Mouse (Mus musculus): ENCODE measurements around the gene Gabrb1.

The Gabrb1 gene

DNA sequence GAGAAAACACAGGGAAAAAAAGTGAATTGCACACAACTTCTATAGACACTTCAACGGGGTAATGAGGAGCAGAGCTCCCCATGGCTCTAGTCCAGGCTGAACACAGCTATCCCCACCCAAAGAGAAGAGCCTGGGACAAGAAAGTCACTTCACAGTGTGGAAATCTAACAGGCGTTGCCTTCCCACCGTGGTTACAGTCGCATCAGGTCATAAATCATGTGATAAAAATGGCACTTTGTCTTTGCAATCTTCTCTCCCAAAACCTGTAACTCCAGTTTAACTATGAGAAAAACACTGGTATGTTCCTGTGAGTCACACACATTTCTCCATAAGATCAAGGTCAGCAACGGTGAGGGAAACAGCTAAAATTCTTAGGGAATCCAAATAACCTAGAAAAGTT lies 498.7 kb downstream of the Gabrb1 start:
- no peak for DNase-seq (ENCODE audit: extremely low read depth, insufficient read length, low spot score)

GRCm38 (mm10) chr5:72158667-72159066 lies 500.8 kb downstream of the Gabrb1 start:
- DNase-seq (ENCODE audit: extremely low read depth, insufficient read length, low spot score), result no peak

GRCm38 (mm10) chr5:72159537-72159936 lies 501.6 kb downstream of the Gabrb1 start:
- DNase-seq (ENCODE audit: extremely low read depth, insufficient read length, low spot score), result no peak

- DNase-seq (ENCODE audit: extremely low read depth, insufficient read length, low spot score), result no peak
These were observed 503.0 kb downstream of the Gabrb1 start for GRCm38 (mm10) chr5:72160781-72161485.

GRCm38 (mm10) chr5:72162855-72163254 lies 504.9 kb downstream of the Gabrb1 start:
- no peak for DNase-seq (ENCODE audit: extremely low read depth, insufficient read length, low spot score)

DNA sequence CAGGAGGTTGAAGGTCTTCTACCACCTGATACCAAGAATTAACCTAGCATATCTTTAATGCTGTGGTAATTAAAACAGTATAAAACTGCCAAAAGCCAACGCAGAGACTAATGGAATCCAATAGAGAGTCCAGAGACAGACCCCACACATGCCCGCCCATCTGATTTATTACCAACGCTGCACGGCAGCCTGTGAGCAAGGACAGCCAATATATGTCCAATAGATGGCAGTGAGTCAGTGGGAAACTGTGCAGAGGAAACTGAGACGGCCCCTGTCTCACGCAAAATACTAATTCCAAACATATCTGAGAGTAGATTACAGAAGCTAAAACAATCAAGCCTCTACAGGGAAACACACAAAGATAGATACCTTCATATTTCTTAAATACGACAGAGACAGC lies 506.5 kb downstream of the Gabrb1 start:
- DNase-seq (ENCODE audit: extremely low read depth, insufficient read length, low spot score), result no peak

DNA sequence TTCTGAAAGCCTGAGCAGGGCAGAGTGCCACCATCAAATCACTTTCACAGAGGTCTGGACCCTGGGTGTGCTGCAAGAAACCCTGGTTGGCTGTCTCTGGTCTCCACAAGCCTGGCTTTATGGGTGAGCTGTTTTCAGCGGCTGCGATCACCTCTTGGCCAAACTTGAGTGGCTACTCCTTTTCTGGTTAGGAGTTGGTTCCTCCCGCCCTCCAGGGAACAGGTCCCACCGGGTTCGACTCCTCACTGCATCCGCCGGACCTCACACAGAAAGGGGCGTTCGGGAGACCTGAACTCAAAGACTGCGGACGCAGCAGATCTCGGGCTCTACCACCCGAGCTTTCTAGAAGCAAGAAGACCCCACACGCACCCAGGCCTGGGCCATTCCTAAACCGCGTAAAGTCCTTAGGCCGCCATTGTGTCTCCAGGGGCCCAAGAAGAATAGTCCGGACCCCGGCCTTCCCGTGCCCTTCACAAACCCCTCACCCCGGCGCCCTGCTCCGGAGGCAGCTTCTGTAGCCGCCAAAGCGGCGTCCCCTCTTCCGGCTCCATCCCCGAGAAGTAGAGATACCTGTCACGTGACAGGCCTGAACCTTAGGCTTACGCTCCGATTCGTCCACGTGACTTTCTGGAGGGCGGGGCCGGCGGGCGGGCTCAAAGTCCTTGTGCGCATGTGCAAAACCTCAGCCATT lies 509.8 kb downstream of the Gabrb1 start, which contains the start of gene Commd8:
Commd8 (minus strand) TSS at position 596 of the 691 bp plus-strand sequence.
- DNase-seq (ENCODE audit: extremely low read depth, insufficient read length, low spot score), result peak; percentile 93

DNA sequence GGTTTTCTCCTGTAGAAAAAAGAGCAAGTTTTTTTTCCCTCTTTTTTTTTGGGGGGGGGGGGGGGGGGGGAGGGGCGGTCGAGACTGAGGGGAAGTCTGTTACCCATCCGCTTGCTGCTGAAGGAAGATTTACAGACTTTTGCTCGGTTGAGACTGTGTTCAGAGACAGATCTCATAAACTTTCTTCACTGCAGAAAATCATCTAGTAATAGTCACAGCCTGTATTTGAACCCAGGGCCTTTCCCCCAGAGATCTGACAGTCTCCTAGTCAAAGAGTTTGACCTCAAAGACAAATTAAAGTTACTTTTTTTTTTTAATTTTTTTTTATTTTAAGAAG lies 510.3 kb downstream of the Gabrb1 start:
- DNase-seq (ENCODE audit: extremely low read depth, insufficient read length, low spot score), result no peak

- no peak for DNase-seq (ENCODE audit: extremely low read depth, insufficient read length, low spot score)
These were observed 512.2 kb downstream of the Gabrb1 start for GRCm38 (mm10) chr5:72170067-72170466.

DNA sequence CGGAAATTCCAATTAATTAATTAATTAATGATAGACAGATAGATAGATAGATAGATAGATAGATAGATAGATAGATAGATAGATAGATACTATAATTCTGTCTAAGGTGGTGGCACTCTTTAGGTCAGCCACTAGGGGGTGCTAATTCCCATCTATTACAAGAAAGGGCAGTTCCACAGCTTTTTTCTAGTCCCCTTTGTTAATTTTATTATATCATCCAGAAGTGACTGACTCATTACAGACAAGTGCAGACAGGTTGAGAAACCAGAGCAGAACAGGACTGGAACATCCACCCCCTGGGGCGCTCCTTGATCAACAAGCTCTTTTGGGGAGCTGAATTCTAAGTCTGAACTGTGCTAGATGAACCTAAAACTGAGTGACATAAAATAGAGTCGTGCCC lies 514.8 kb downstream of the Gabrb1 start:
- DNase-seq (ENCODE audit: extremely low read depth, insufficient read length, low spot score), result peak; percentile 17

DNA sequence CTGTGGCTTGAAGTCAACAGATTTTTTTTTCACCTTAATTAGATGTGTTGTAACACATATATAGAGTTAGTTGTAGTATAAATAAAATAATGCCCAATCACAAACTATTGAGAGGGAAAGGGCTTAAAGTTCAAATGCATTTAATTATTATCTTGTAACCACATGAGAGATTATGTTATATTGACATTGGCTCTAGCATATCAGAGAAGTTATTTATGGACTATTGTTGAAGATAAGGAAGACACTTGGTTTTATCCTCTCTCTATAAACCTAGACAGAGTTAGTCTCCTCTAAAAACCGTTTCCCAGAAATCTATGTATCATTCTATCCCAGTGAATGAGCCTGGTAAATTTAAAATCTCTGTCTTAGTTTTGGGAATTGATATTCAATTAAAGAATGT lies 515.6 kb downstream of the Gabrb1 start:
- no peak for DNase-seq (ENCODE audit: extremely low read depth, insufficient read length, low spot score)

DNA sequence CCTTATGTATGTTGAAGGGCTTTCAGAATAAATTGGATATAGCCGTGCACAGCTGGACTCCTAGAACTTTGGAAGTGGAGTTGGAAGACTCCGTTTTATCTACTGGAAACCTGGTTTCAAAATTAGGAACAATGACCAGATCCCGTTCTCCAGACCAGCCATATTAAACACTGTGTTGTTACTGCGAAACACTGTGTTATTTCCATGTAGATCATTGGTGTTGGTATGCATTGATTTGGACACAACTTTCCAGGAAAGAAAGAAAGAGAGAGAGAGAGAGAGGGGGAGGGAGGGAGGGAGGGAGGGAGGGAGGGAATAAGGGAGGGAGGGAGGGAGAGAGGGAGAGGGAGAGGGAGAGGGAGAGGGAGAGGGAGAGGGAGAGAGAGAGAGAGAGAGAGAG lies 517.1 kb downstream of the Gabrb1 start:
- DNase-seq (ENCODE audit: extremely low read depth, insufficient read length, low spot score), result no peak

DNA sequence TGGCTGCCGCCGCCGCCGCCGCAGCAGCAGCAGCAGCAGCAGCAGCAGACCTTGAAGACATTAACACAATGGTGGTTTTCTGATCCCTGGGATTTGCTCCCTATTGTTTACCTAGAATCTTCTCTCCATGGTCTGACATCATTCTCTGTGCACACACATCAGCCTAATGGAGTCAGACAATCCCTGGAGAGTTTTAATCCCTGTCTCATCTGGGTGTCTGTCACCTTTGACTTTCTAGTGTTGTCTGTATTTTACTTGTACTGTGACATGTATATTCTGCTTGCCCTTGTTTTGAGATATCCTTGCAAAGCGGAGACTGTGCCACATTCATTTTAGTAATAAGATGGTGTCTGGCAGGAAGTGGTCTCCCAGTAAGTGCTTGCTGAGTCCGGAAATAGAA lies 517.6 kb downstream of the Gabrb1 start:
- no peak for DNase-seq (ENCODE audit: extremely low read depth, insufficient read length, low spot score)

GRCm38 (mm10) chr5:72181194-72181593 lies 523.3 kb downstream of the Gabrb1 start:
- DNase-seq (ENCODE audit: extremely low read depth, insufficient read length, low spot score), result no peak

- no peak for DNase-seq (ENCODE audit: extremely low read depth, insufficient read length, low spot score)
These were observed 524.9 kb downstream of the Gabrb1 start for GRCm38 (mm10) chr5:72182804-72183203.

- no peak for DNase-seq (ENCODE audit: extremely low read depth, insufficient read length, low spot score)
These were observed 526.0 kb downstream of the Gabrb1 start for GRCm38 (mm10) chr5:72183929-72184328.

DNA sequence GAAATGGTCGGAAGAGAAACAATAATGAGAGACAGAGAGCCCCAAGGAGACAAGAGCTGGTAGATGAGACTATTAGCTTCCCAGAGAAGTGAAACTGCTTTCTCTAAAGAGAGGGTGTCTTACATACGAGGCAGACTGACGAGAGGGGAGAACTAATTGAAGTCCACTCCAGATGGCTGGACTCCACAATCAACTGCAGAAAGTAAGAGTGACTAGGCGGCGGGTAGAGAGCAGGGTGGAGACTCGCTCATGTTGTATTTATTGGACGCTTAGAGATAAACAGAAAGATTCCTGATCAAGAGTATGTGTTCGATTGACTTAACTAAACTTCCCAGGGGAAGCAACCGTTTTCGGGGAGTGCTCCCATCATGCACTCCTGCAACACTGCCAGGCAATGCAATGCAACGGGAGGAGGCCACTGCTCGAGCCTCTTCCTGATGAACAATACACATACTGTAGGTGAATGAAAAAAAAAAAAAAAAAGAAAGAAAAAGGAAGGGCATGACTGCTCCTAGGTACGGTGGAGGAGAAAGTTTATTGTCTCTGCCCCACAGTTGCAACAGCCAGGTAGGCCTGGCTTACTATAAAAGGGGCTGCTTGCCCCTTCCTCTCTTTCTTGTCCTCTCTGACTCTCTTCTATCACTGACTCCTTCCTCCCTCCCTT lies 526.7 kb downstream of the Gabrb1 start:
- DNase-seq (ENCODE audit: extremely low read depth, insufficient read length, low spot score), result no peak

DNA sequence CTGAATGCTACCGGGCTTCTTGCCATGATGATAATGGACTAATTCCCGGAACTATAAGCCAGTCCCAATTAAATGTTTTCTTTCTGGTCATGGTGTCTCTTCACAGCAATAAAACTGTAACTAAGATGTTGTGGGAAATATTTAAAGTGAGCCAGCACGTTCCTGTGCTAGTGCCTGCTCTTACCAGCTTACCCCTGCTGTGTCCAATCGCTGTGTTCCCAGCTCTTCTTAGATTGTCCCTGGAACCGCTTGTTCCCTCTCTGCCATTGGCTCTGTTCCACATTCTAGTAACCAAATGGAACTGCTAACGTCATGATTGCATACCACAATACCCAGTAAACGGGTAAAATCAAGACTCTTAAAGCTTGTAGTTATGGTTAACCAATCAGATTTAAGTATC lies 533.2 kb downstream of the Gabrb1 start:
- DNase-seq (ENCODE audit: extremely low read depth, insufficient read length, low spot score), result no peak

GRCm38 (mm10) chr5:72191932-72192331 lies 534.0 kb downstream of the Gabrb1 start:
- no peak for DNase-seq (ENCODE audit: extremely low read depth, insufficient read length, low spot score)

- no peak for DNase-seq (ENCODE audit: extremely low read depth, insufficient read length, low spot score)
These were observed 537.5 kb downstream of the Gabrb1 start for GRCm38 (mm10) chr5:72195442-72195841.

Data from 3134 (cell line).